ENCODE assay signal across 15 mouse cellular contexts in genomic region chr10:99356221-99356620, GRCm38 (mm10).
"Had no signal": no experiment of that assay in that cellular context is flagged by ENCODE, and none has a peak within 500 bp of the region (broad histone marks: within the 10 kb centered on the region; RNA-seq: fewer than 3 reads in every experiment).

No protein-coding gene starts in this region.

- DNase-seq: retina, postnatal 1 day; right cerebral cortex, postnatal 14 days; right cerebral cortex, postnatal 25 days; right cerebral cortex, postnatal 4 days; spleen, adult 18-20 months; thymus, adult 18-20 months; thymus, adult 2 months; thymus, postnatal 14 days; thymus, postnatal 25 days; thymus, postnatal 36 days; thymus, postnatal 4 days had no signal

- H3K9ac ChIP-seq: neural tube, embryonic 13.5 days; neural tube, embryonic 15.5 days; stomach, embryonic 15.5 days had no signal

- H3K4me3 ChIP-seq: neural tube, embryonic 13.5 days; neural tube, embryonic 15.5 days; stomach, embryonic 15.5 days had no signal

- H3K27me3 ChIP-seq: neural tube, embryonic 13.5 days; neural tube, embryonic 15.5 days; stomach, embryonic 15.5 days had no signal

- H3K36me3 ChIP-seq: neural tube, embryonic 13.5 days; neural tube, embryonic 15.5 days; stomach, embryonic 15.5 days had no signal

- H3K4me1 ChIP-seq: stomach, embryonic 15.5 days had no signal

- H3K27ac ChIP-seq: neural tube, embryonic 13.5 days; neural tube, embryonic 15.5 days; stomach, embryonic 15.5 days; stomach, postnatal 0 days had no signal
